Mouse (Mus musculus): Measurements from ENCODE around the gene Ralgapa2. TPM values are rescaled to one million over a fixed set of nuclear protein-coding genes. Genes with fewer than 3 reads are reported as not detected.

Gene Ralgapa2
- polyA plus RNA-seq, 1 experiment from 2014 or later: 6.5 TPM

DNA sequence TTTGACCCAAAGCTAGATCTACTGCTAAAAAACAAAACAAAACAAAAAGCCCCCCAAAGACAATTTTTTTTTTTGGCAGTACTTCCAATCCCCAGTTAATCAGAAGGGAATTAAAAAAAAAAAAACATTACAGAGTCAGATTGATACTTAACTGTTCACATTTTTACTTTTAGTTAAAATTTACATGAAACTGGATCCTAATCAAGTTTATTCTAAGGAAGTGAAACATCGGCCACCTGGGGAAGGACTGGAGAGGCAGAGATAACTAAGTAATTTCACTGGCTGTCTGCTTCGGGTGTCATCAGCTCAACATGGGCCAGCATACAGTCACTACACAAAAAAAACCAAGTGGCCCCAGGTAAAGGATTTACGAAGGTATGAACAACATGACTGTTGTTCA is 201.4 kb downstream of the Ralgapa2 start:
- Histone ChIP-seq H3K4me3 (no peak overlapping the region), H3K9me3 (replicated peaks) (no peaks in the 10 kb centered on the region), H3K4me2 (no peak overlapping the region), H3K4me1 (no peaks in the 10 kb centered on the region), H3K9ac (no peak overlapping the region), H3K27ac (no peak overlapping the region), H3K27me3 (replicated peaks) (no peaks in the 10 kb centered on the region), H3K36me3 (peaks cover 3% of the 10 kb centered on the region; the same call in 1 of the 2 replicates)
- ATAC-seq: no peak
- 76% methylated on average over 3 of the region's 3 CpGs for WGBS (ENCODE audit: insufficient replicate concordance)

DNA sequence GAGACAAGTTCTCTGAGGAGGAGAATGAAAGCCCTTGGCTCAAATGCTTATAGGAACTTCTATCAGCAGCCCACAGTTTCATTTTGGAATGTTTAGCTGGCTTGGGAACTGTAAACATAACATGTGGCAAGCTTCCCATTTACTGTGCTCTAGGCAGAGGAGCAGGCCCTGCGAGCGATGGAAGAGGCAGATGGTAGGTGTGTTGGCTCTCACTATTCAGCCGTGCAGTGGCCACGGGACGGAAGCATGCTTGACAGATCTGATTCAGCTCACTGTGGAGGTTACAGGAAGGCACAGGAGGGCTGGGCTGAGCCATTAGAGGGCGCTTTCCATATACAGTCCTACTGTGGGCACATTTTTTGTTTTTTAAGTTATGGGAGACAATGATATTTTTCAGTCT is 201.9 kb downstream of the Ralgapa2 start:
- Histone ChIP-seq H3K36me3 (peaks cover 3% of the 10 kb centered on the region; the same call in 1 of the 2 replicates), H3K27me3 (replicated peaks) (no peaks in the 10 kb centered on the region), H3K4me2 (no peak overlapping the region), H3K9me3 (replicated peaks) (no peaks in the 10 kb centered on the region), H3K4me1 (no peaks in the 10 kb centered on the region), H3K9ac (no peak overlapping the region), H3K27ac (no peak overlapping the region), H3K4me3 (no peak overlapping the region)
- ATAC-seq: no peak
- 62% methylated on average over 6 of the region's 6 CpGs for WGBS (ENCODE audit: insufficient replicate concordance)

DNA sequence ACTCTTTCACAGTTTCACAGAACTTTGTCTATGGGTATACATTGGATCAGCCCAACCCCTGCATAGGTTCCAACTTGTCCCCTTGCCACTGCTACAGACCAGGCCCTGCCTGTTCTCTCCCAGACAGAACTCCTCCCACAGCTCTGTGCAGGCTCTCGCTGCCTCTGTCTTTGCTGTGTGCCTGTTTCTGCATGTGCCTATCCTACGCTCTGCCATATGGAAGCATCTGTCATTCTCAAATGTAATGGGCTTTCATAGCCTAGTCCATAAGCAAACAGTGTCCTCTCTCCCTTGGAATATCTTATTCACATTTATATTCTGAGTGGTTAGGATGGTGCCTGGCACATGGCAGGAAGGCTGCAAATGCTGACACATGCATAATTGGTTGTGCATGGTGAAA is 202.7 kb downstream of the Ralgapa2 start:
- H3K4me1 ChIP-seq: no peaks in the 10 kb centered on the region
- no peaks in the 10 kb centered on the region for H3K9me3 ChIP-seq (replicated peaks)
- H3K9ac ChIP-seq: no peak overlapping the region
- ATAC-seq: no peak
- WGBS (ENCODE audit: insufficient replicate concordance): 73% methylated on average over 2 of the region's 2 CpGs
- no peaks in the 10 kb centered on the region for H3K27me3 ChIP-seq (replicated peaks)
- peaks cover 2% of the 10 kb centered on the region; the same call in 1 of the 2 replicates for H3K36me3 ChIP-seq
- no peak overlapping the region for H3K4me3 ChIP-seq
- H3K27ac ChIP-seq: no peak overlapping the region
- no peak overlapping the region for H3K4me2 ChIP-seq

DNA sequence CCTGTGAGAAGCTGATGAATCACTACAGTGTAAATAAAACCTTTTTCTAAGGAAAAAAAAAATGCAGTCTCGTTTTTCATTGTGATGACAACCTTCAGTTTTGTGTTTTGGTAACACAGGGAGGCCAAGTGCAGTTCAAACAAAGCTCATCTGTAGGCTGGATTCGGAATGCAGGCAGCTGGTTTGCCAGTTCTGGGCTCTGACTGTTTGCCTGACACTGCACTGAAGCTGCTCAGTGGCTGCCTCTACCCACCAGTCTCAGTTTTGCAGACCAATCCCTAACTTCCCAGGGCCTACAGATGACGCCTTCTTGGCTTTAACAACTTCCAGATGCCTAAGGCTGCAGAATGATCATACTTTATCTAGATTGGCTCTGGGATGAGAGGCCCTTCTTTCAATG is 205.1 kb downstream of the Ralgapa2 start:
- H3K4me3 ChIP-seq: no peak overlapping the region
- 65% methylated on average over 3 of the region's 3 CpGs for WGBS (ENCODE audit: insufficient replicate concordance)
- no peaks in the 10 kb centered on the region for H3K27me3 ChIP-seq (replicated peaks)
- ATAC-seq: no peak
- no peak overlapping the region for H3K9ac ChIP-seq
- H3K27ac ChIP-seq: no peak overlapping the region
- H3K4me2 ChIP-seq: no peak overlapping the region
- H3K4me1 ChIP-seq: no peaks in the 10 kb centered on the region
- H3K36me3 ChIP-seq: no peaks in the 10 kb centered on the region
- no peaks in the 10 kb centered on the region for H3K9me3 ChIP-seq (replicated peaks)

DNA sequence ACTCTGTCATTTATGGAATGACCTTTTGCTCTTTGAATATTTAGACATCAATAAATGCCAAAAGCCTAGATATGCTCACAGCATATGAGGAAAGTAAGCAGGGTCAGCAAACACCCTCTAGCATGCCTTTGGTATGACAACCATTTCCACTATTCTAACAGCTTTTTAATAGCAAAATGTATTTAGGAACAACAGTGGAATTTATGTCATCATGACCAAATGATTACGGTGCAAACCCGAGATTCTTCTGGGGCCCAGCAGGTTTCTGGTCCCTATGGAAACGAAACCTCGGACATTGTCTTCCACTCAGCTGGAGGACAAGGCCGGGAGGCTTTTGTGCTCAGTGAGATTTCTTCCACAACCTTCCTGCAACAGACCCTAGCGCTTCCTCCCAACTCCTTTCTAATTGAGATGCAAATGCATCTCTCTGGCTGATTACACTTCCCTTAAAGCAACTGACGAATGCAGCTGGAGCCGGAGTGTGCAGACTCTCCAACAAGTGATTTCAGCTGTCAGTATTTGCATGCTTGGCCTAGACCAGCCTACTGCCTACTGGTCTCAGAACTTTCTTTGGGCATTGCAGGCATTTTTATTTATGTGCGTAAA is 209.9 kb downstream of the Ralgapa2 start:
- ATAC-seq: no peak
- H3K27me3 ChIP-seq (replicated peaks): no peaks in the 10 kb centered on the region
- no peak overlapping the region for H3K9ac ChIP-seq
- H3K4me3 ChIP-seq: no peak overlapping the region
- H3K27ac ChIP-seq: no peak overlapping the region
- WGBS (ENCODE audit: insufficient replicate concordance): 68% methylated on average over 9 of the region's 9 CpGs
- no peaks in the 10 kb centered on the region for H3K36me3 ChIP-seq
- no peaks in the 10 kb centered on the region for H3K4me1 ChIP-seq
- no peaks in the 10 kb centered on the region for H3K9me3 ChIP-seq (replicated peaks)
- no peak overlapping the region for H3K4me2 ChIP-seq

DNA sequence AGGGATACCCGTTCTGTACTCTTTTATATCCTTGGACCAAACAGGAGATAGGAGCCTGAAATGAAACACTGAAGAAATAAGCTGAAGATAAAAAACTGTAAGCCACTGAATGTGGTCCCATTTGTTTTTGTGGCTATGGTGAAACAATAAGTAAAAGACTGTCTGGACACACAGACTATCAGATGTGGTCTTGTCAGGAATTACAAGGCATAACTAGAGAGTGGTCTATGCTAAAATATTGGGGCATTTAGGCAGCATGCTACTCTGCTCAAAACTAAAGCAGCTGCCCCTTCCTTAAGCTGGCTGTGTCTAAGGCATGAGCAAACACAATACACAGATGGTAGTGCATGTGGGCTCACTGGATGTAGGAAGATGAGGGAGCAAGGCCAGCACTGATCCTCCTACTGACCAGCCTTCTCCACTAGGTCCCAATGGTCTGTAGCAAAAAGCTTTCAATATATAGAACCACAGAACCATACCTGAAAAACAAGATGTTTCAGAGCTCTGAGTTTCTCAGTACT is 211.6 kb downstream of the Ralgapa2 start:
- H3K4me3 ChIP-seq: no peak overlapping the region
- H3K9ac ChIP-seq: no peak overlapping the region
- no peaks in the 10 kb centered on the region for H3K27me3 ChIP-seq (replicated peaks)
- no peak for ATAC-seq
- H3K36me3 ChIP-seq: no peaks in the 10 kb centered on the region
- WGBS (ENCODE audit: insufficient replicate concordance): 71% methylated on average over 1 of the region's 1 CpGs
- H3K4me2 ChIP-seq: no peak overlapping the region
- H3K27ac ChIP-seq: no peak overlapping the region
- H3K4me1 ChIP-seq: no peaks in the 10 kb centered on the region; the same call in 1 of the 2 replicates
- no peaks in the 10 kb centered on the region for H3K9me3 ChIP-seq (replicated peaks)

DNA sequence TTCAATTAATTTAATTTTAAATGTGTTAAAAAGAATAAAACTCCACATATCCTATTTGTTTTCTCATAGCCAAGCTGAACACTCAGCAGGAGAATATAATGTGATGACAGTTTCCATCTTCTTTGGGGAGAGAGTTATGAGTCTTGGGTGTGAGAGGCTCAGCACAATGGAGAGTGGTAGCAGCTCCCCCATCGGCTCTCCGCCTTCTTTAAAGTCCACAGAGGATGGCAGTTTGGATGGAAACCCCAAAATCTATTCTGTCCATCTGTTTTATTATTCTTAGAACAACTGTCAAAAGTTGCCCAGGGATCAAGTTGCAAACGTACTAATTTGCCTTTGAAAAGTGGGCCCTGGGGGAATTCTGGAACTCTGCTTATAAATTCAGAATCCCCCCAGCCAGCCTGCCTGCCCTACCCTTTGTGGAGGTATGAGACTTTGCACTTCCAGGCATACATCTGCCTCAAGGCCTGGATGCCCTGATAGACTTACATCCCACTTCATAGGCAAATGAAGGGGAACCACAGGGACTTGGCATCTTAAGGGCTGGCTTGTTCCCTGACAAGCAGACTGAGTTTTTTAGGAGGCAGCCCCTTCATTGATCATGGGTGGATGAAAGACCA is 212.2 kb downstream of the Ralgapa2 start:
- ATAC-seq: no peak
- no peak overlapping the region for H3K4me3 ChIP-seq
- H3K4me2 ChIP-seq: no peak overlapping the region
- H3K4me1 ChIP-seq: peaks cover 5% of the 10 kb centered on the region; the same call in 1 of the 2 replicates
- H3K27me3 ChIP-seq (replicated peaks): no peaks in the 10 kb centered on the region
- H3K9ac ChIP-seq: no peak overlapping the region
- H3K9me3 ChIP-seq (replicated peaks): no peaks in the 10 kb centered on the region
- no peak overlapping the region for H3K27ac ChIP-seq
- no peaks in the 10 kb centered on the region for H3K36me3 ChIP-seq
- WGBS (ENCODE audit: insufficient replicate concordance): 70% methylated on average over 3 of the region's 3 CpGs

DNA sequence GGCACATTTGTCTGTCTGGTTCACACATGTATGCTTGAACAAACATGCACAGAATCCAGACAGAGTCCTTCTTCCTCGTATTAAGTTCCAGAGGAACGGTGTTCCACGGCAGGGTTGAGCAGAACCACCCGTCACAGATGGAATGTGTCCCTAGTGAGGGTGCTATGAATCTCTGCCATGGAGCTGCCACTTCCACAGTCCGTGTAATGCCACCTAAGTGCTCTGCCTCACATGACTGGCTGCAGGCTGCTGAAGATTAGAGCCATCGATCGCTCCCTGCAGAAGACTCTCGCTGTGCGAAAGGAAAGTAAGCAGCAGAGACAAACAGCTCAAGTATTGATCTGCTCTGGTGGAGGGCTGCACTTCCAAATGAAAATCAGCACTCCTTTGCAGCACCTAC is 218.6 kb downstream of the Ralgapa2 start:
- Histone ChIP-seq H3K27me3 (replicated peaks) (no peaks in the 10 kb centered on the region), H3K9me3 (replicated peaks) (no peaks in the 10 kb centered on the region), H3K9ac (no peak overlapping the region), H3K4me1 (peaks cover 5% of the 10 kb centered on the region; the same call in 1 of the 2 replicates), H3K4me3 (no peak overlapping the region), H3K36me3 (no peaks in the 10 kb centered on the region), H3K27ac (no peak overlapping the region), H3K4me2 (no peak overlapping the region)
- 77% methylated on average over 9 of the region's 9 CpGs for WGBS (ENCODE audit: insufficient replicate concordance)
- no peak for ATAC-seq

DNA sequence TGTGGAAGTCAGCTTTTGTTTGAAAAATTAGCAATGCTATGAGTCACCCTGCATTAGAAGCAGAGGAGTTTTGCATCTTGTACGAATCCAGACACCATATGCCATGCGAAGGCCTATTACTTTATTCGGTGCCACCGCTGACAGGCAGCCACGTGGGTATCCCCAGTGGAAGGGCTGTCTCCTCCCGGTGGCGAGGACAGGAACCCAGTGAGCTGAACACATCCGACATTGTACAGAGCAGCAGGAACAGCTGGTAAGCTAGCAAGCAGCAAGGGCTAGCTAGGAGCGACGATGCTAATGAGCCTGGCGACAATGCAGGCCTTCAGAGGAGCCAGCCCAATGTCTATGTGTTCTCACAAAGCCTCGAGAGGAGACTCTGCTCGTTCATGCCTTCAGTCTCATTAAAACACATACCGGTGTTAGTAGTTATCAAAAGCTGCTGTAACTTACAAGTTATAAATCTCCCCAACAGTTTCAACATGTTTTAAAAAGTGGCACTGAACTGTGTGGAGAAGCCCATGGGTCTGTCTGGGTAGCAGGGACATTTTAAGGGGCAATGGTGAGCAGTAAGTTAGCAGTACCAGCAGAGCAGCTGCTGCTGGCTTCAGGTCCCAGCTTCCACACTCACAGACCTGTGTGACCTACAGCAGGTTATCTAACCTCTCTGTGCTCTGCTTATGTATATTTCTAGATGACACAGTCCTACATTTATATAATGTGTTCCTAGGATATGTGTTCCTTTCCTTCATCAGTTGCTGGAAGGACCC is 221.1 kb downstream of the Ralgapa2 start:
- WGBS (ENCODE audit: insufficient replicate concordance): 70% methylated on average over 14 of the region's 14 CpGs
- H3K4me1 ChIP-seq: peaks cover 5% of the 10 kb centered on the region; the same call in 1 of the 2 replicates
- H3K4me2 ChIP-seq: no peak overlapping the region
- no peak overlapping the region for H3K27ac ChIP-seq
- no peak overlapping the region for H3K4me3 ChIP-seq
- H3K27me3 ChIP-seq (replicated peaks): no peaks in the 10 kb centered on the region
- H3K36me3 ChIP-seq: no peaks in the 10 kb centered on the region
- no peak for ATAC-seq
- no peaks in the 10 kb centered on the region for H3K9me3 ChIP-seq (replicated peaks)
- no peak overlapping the region for H3K9ac ChIP-seq

DNA sequence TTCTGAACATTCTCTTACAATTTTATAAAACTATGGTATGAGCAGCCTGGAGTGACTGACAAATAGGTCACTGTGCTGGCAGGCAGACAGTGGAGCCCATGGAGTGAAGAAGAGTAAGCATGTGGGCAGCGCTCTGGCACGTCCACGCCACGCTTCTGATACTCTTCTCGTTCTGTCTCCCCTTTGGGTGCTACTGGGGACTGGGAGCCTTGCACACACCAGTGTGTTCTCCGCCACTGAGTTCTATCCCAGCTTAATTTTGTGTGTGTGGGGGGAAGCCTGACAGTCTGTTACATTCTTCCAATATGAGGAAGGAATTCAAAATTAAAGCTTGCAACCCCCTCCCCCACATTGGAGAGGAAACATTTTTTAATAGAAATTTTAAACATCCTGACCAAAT is 221.8 kb downstream of the Ralgapa2 start:
- Histone ChIP-seq H3K9ac (no peak overlapping the region), H3K27ac (no peak overlapping the region), H3K9me3 (replicated peaks) (no peaks in the 10 kb centered on the region), H3K36me3 (no peaks in the 10 kb centered on the region), H3K4me2 (no peak overlapping the region), H3K27me3 (replicated peaks) (no peaks in the 10 kb centered on the region), H3K4me3 (no peak overlapping the region), H3K4me1 (0 out of 2 replicates have a peak, but pooled peaks cover 3% of the 10 kb centered on the region)
- WGBS (ENCODE audit: insufficient replicate concordance): 85% methylated on average over 6 of the region's 6 CpGs
- no peak for ATAC-seq

DNA sequence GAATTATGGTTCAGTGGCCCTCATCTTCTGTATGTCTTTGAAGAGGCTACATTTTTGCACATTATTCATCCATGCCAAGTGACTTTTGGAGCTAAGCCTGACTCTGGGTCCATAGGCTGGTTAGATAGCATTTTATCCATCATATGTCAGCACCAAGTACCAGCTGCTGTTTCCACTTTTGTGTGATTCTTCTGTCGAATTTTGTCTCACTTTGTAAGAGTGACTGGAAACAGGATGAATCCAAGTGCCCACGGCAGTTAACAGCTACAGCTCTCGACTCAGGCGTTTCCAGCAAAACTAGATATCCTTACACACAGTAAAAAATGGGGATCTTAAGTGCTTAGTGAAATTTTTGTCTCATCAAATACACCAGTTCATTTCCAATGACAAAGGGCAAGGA is 222.8 kb downstream of the Ralgapa2 start:
- no peaks in the 10 kb centered on the region for H3K27me3 ChIP-seq (replicated peaks)
- no peaks in the 10 kb centered on the region for H3K9me3 ChIP-seq (replicated peaks)
- H3K4me1 ChIP-seq: no peaks in the 10 kb centered on the region
- H3K9ac ChIP-seq: no peak overlapping the region
- H3K36me3 ChIP-seq: no peaks in the 10 kb centered on the region
- 73% methylated on average over 4 of the region's 4 CpGs for WGBS (ENCODE audit: insufficient replicate concordance)
- ATAC-seq: no peak
- H3K4me2 ChIP-seq: no peak overlapping the region
- no peak overlapping the region for H3K27ac ChIP-seq
- no peak overlapping the region for H3K4me3 ChIP-seq

DNA sequence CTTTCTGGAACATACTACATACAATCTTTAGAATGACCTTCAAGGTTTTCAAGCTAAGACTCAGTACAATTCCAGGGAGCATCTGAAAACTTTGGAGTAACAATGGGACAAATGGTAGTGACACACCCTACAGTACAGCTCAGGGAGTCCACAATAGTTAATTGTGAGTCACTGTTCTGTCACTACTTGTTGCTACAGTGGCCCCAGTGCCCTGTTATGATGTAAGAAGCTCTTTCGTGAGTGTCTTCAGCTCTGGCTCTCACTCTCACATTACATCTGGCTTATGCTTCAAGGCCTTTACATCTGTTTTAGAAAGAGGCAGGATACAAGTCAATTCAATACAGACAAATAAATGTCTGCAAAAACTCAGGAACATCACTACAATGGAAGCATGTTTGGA is 223.8 kb downstream of the Ralgapa2 start:
- Histone ChIP-seq H3K27ac (no peak overlapping the region), H3K9ac (no peak overlapping the region), H3K4me1 (no peaks in the 10 kb centered on the region), H3K4me2 (no peak overlapping the region), H3K36me3 (no peaks in the 10 kb centered on the region), H3K9me3 (replicated peaks) (no peaks in the 10 kb centered on the region), H3K27me3 (replicated peaks) (no peaks in the 10 kb centered on the region), H3K4me3 (no peak overlapping the region)
- 72% methylated on average over 1 of the region's 1 CpGs for WGBS (ENCODE audit: insufficient replicate concordance)
- no peak for ATAC-seq
